Mouse (Mus musculus) bone marrow, adult 2 months (tissue): ENCODE measurements around the gene Gm17364. TPM values are rescaled to one million over a fixed set of nuclear protein-coding genes. Genes with fewer than 3 reads are reported as not detected.

ENCODE experiments used
- H3K27ac ChIP-seq: fragments of 200-500 bp; 2 replicates; pipeline ENCODE4 v1.5.1; 2012; ENCODE audit warnings: low read depth, mild to moderate bottlenecking, control low read depth, inconsistent platforms, low read length; ENCODE audit not compliant: control insufficient read depth, poor library complexity, insufficient read depth
- H3K4me1 ChIP-seq: fragments of 200-500 bp; 2 replicates; pipeline ENCODE4 v1.6.1; 2011; ENCODE audit warnings: low read length; ENCODE audit not compliant: control insufficient read depth, insufficient read depth
- H3K4me3 ChIP-seq: fragments of 200-500 bp; replicated peaks from 2 replicates; pipeline ENCODE3; 2011; ENCODE audit warnings: mild to moderate bottlenecking, low read depth, low read length, control low read depth; ENCODE audit not compliant: control insufficient read depth
- CTCF ChIP-seq: fragments of 200-500 bp; IDR thresholded peaks from 2 replicates; pipeline ENCODE4 v1.5.1; 2011; ENCODE audit warnings: low read length, control low read depth; ENCODE audit not compliant: control insufficient read depth, insufficient read depth
- POLR2A ChIP-seq: fragments of 200-500 bp; IDR thresholded peaks from 2 replicates; pipeline ENCODE4 v1.6.1; 2011; ENCODE audit warnings: low read depth, mild to moderate bottlenecking, control low read depth, low read length, borderline replicate concordance; ENCODE audit not compliant: control insufficient read depth
- whole genome bisulfite sequencing: fragments of 180-500 bp; shearing (Covaris S2); methylation state at CpG from one replicate; pipeline ENCODE4 v1.1.7; 2018; 5-methylcytosine and 5-hydroxymethylcytosine counted together
- polyA plus RNA-seq: library from polyadenylated mRNA; stranded (reverse); fragments of >200 nt; gene quantifications from 2 replicates; pipeline ENCODE4 v1.2.4, GENCODE M21; 2011; ENCODE audit warnings: low replicate concordance; ENCODE audit not compliant: missing spikeins, insufficient read depth, insufficient read length

Gm17364 gene
- polyA plus RNA-seq, 1 experiment, result not detected

DNA sequence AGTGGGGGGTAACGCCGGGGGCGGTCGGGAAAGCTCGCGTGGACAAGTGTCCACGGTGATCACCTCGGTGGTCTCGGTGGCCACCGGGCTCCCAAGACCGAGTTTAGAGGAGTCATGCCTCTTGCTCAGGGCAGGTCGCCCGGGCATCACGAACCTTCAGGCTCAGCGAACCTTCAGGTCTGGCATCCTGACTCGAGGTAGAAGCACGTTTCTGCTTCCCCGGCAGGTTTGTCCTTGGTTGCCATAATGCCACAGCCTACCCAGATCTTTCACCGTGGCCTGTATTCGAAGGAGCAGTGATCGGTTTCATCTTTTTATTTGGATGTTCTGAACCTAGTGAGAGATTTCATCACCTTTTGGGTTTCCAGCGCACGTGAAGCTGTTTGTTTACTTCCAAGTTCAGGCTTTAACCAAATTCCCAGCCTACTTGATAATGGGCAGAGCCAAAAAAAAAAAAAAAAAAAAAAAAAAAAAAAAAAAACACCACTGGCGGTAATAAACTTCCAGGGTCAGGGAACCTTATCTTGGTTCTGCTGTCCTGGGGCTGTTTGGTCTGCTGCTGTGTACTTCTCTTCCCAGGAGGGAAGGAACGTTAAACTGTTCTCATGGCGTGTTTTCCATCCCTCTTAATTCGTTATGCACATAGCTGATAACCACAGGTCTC is 23.3 kb downstream of the Gm17364 start:
- WGBS, result 2% methylated on average over 27 of the region's 27 CpGs
- peak overlapping the region; percentile 87; the same call in 1 of the 2 replicates for H3K27ac ChIP-seq
- peak overlapping the region; percentile 89 for H3K4me3 ChIP-seq
- TF ChIP-seq CTCF (no peak), POLR2A (peak; percentile 22; the same call in 1 of the 2 replicates)
- peaks cover 1% of the 10 kb centered on the region; the same call in 1 of the 2 replicates for H3K4me1 ChIP-seq

DNA sequence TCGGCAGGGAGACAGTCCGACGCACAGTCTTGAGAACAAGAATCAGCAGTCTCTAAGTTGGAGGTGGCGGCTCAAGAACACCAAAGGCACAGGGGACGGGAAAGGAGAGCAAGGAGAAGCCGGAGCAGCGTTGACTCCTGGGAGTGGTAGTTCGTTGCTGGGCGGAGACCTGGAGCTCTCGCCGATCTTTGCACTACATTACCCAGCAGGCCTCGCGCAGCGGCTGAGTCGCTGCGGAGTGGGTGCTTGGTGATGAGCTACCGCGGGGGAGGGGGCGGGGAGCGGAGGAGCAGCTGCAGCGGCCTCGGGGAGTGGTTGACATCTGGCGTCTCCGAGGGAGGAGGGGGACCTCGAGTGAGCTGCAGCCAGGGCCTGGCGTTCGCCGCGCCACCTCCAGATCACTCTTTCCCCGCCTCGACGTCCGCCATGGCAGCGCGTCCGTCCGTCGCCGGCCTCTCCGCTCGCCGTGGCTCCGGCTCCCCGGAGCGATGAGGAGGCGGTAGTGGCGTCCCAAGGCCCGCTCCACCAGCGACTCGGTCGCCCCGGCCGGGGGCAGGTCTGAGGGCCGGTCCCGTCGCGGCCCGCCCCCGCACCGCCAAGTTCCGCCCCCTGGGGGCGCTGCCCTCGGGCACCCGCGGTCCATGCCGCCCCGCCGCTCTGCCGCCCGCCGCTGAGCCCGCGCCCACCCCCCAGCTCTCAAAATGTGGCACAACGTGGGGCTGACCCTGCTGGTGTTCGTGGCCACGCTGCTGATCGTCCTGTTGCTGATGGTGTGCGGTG is 24.0 kb downstream of the Gm17364 start, which contains the start of gene Smim13:
Gene Smim13, plus strand, starts transcription at position 307 of the 780 bp plus-strand sequence.
- H3K4me1 ChIP-seq, result peaks cover 1% of the 10 kb centered on the region; the same call in 1 of the 2 replicates
- TF ChIP-seq POLR2A (peak; percentile 57; the same call in 1 of the 2 replicates), CTCF (peak; percentile 38; the same call in 1 of the 2 replicates)
- peak within 1 kb of the TSS; percentile 87 for H3K27ac ChIP-seq
- under 1% methylated on average over 78 of the region's 78 CpGs for WGBS
- peak within 1 kb of the TSS; percentile 89 for H3K4me3 ChIP-seq

DNA sequence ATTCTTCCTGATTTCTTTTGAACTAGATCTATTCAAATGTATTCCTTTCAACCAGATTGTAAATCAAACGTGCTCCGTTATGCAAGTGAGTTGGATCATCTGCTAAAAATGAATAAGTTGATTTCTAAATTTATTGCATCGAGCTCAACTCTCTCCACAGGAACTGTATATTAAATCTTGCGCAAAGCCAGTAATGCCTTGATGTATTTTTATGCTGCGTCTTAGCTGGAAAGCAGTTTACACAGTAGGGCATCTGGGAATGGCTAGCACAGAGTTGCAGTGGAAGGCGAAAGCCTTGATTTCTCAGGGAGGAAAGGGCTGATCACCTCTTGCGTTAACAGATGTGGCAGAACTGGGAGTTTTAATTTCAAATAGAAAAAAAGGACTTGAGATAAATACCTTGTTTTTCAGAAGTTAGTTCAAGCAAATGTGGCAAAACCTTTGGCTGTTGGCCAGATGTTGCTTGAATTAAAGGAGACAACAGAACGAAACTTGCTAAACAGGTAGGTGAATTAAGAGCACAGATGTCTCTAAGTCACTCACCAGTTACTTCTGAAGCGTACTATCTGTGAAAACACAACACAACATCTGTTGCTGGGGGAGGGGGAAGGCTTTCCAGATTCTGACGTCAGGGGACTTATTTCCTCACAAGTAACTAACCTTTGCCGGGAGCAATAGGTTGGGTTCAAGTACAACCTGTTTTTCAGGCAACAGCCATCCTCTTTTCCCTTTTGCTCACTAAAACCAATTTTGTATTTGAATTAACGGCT is 24.8 kb downstream of the Gm17364 start:
- TF ChIP-seq CTCF (no peak), POLR2A (no peak)
- H3K4me3 ChIP-seq, result peak overlapping the region; percentile 89
- peaks cover 1% of the 10 kb centered on the region; the same call in 1 of the 2 replicates for H3K4me1 ChIP-seq
- H3K27ac ChIP-seq, result 0 out of 2 replicates have a peak overlapping the region, but pooled peaks have one; percentile 1
- 34% methylated on average over 12 of the region's 12 CpGs for WGBS

DNA sequence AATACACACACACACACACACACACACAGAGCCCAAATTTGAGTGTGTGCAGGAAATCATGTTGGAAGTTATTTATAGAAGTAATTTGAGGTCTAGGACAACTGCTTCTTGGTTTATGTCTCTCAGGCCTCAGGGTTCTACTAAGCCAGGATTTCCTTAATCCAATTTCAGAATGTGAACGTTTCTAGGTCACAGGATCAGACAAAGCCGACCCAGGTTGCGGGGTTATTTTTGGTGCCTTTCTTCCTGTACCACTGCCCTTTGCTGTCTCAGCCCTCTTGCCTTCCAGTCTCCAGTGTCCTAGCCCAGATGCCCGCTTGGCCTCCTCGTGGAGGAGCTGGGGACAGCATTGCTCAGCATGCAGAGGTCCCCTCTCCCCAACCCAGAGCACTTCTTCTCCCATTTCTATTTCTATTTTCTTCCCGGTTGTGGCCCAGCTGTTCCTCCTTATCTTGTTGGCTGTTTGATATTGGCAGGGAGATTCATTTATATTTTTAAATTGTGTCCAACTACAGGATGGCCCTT is 29.4 kb downstream of the Gm17364 start:
- no peak overlapping the region for H3K27ac ChIP-seq
- WGBS, result 21% methylated on average over 6 of the region's 6 CpGs
- no peak; the same call in 1 of the 2 replicates for TF ChIP-seq CTCF
- no peak for TF ChIP-seq POLR2A
- no peak overlapping the region for H3K4me3 ChIP-seq
- H3K4me1 ChIP-seq, result no peaks in the 10 kb centered on the region; the same call in 1 of the 2 replicates

GRCm38 (mm10) chr13:41241557-41241956 is 32.2 kb downstream of the Gm17364 start:
- 6% methylated on average over 2 of the region's 2 CpGs for WGBS
- TF ChIP-seq POLR2A (no peak), CTCF (no peak)
- Histone ChIP-seq H3K27ac (no peak overlapping the region), H3K4me1 (no peaks in the 10 kb centered on the region), H3K4me3 (no peak overlapping the region)

DNA sequence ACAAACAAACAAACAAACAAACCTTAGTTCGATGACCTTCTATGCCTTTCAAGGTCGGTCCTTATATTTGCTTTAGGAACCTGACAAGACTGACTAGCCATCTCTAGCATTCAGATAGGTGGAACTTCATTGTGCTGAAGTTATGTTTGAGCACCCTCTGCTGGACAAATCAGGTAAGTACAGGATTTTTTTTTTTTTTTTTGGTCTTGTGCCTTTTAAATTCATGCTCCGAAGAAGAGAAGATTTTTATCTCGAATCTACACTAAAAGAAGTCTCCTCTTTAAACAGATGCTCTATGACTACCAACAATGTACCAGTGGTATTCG is 35.0 kb downstream of the Gm17364 start:
- Histone ChIP-seq H3K27ac (no peak overlapping the region), H3K4me3 (no peak overlapping the region), H3K4me1 (no peaks in the 10 kb centered on the region)
- TF ChIP-seq CTCF (no peak), POLR2A (no peak)
- WGBS, result under 1% methylated on average over 5 of the region's 5 CpGs

- TF ChIP-seq POLR2A (no peak), CTCF (no peak)
- no peak overlapping the region for H3K4me3 ChIP-seq
- 76% methylated on average over 10 of the region's 10 CpGs for WGBS
- no peak overlapping the region for H3K27ac ChIP-seq
- no peaks in the 10 kb centered on the region for H3K4me1 ChIP-seq
Measured at GRCm38 (mm10) chr13:41238035-41238804, 35.6 kb downstream of the Gm17364 start.
